Mouse (Mus musculus): ENCODE results near the gene Acot13. TPM values are rescaled to one million over a fixed set of nuclear protein-coding genes. Genes with fewer than 3 reads are reported as not detected.
"Not testable (repeated sequence)": the region's sequence is repeated elsewhere in the genome, so short reads cannot be mapped to it uniquely, and the experiment has no call there.

Gene Acot13
- polyA plus RNA-seq, 1 experiment: 40.5 TPM

- peaks cover 38% of the 10 kb centered on the region for H3K27me3 ChIP-seq (replicated peaks)
- no peaks in the 10 kb centered on the region for H3K36me3 ChIP-seq (replicated peaks; ENCODE audit: low read length)
- no peak overlapping the region for H3K4me3 ChIP-seq (replicated peaks)
- TF ChIP-seq GATA1 (IDR thresholded peaks at IDR 0.05; ENCODE audit: borderline replicate concordance, low read length) (no peak), FLI1 (IDR thresholded peaks at IDR 0.05; ENCODE audit: low read length) (no peak)
- peaks cover 4% of the 10 kb centered on the region for H3K9me3 ChIP-seq
- peaks cover 11% of the 10 kb centered on the region for H3K4me1 ChIP-seq
Measured at GRCm38 (mm10) chr13:24861084-24861483, 29.7 kb upstream of the Acot13 start.

GRCm38 (mm10) chr13:24859115-24859514 lies 27.8 kb upstream of the Acot13 start:
- Histone ChIP-seq H3K4me3 (replicated peaks) (no peak overlapping the region), H3K27me3 (replicated peaks) (peaks cover 38% of the 10 kb centered on the region), H3K4me1 (peaks cover 8% of the 10 kb centered on the region), H3K9me3 (peaks cover 4% of the 10 kb centered on the region), H3K36me3 (replicated peaks; ENCODE audit: low read length) (no peaks in the 10 kb centered on the region)
- no peak for TF ChIP-seq FLI1 (IDR thresholded peaks at IDR 0.05; ENCODE audit: low read length)
- no peak for TF ChIP-seq GATA1 (IDR thresholded peaks at IDR 0.05; ENCODE audit: borderline replicate concordance, low read length)

GRCm38 (mm10) chr13:24852570-24852969 lies 21.2 kb upstream of the Acot13 start:
- no peaks in the 10 kb centered on the region for H3K36me3 ChIP-seq (replicated peaks; ENCODE audit: low read length)
- TF ChIP-seq GATA1 (IDR thresholded peaks at IDR 0.05; ENCODE audit: borderline replicate concordance, low read length): no peak
- no peak for TF ChIP-seq FLI1 (IDR thresholded peaks at IDR 0.05; ENCODE audit: low read length)
- no peak overlapping the region for H3K4me3 ChIP-seq (replicated peaks)
- H3K4me1 ChIP-seq: peaks cover 22% of the 10 kb centered on the region
- H3K9me3 ChIP-seq: no peaks in the 10 kb centered on the region
- H3K27me3 ChIP-seq (replicated peaks): peaks cover 28% of the 10 kb centered on the region

DNA sequence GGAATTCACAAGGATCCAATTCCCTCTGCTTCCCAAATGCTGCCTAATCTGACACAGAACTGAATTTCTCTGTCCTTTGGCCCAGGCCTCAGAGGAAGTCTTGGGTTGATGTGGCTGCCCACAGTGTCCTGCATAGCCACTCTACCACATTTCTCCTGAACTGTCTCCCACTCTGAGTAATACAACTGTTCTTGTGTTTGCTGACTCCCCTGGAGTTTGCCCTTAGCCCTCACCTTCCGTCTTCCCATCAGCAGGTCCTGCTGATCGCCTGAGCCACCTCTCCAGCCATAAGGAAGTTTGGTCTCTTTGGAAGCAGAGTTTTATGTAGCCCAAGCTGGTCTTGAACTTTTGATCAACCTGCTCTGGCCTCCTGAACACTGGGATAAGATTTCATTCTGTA lies 20.6 kb upstream of the Acot13 start:
- Histone ChIP-seq H3K4me3 (replicated peaks) (peak overlapping the region; percentile 21), H3K27me3 (replicated peaks) (peaks cover 23% of the 10 kb centered on the region), H3K36me3 (replicated peaks; ENCODE audit: low read length) (no peaks in the 10 kb centered on the region), H3K4me1 (peaks cover 22% of the 10 kb centered on the region), H3K9me3 (no peaks in the 10 kb centered on the region)
- TF ChIP-seq FLI1 (IDR thresholded peaks at IDR 0.05; ENCODE audit: low read length) (no peak), GATA1 (IDR thresholded peaks at IDR 0.05; ENCODE audit: borderline replicate concordance, low read length) (no peak)

GRCm38 (mm10) chr13:24849318-24849717 lies 18.0 kb upstream of the Acot13 start:
- TF ChIP-seq FLI1 (IDR thresholded peaks at IDR 0.05; ENCODE audit: low read length) (no peak), GATA1 (IDR thresholded peaks at IDR 0.05; ENCODE audit: borderline replicate concordance, low read length) (no peak)
- no peaks in the 10 kb centered on the region for H3K9me3 ChIP-seq
- peaks cover 23% of the 10 kb centered on the region for H3K27me3 ChIP-seq (replicated peaks)
- H3K4me1 ChIP-seq: peaks cover 31% of the 10 kb centered on the region
- H3K36me3 ChIP-seq (replicated peaks; ENCODE audit: low read length): no peaks in the 10 kb centered on the region
- H3K4me3 ChIP-seq (replicated peaks): no peak overlapping the region

GRCm38 (mm10) chr13:24844983-24845955 lies 13.9 kb upstream of the Acot13 start, which contains the start of gene D130043K22Rik:
D130043K22Rik (plus strand) TSS chr13:24845135.
- H3K4me1 ChIP-seq: peaks cover 9% of the 10 kb centered on the region
- no peak for TF ChIP-seq FLI1 (IDR thresholded peaks at IDR 0.05; ENCODE audit: low read length)
- no peak for TF ChIP-seq GATA1 (IDR thresholded peaks at IDR 0.05; ENCODE audit: borderline replicate concordance, low read length)
- no peaks in the 10 kb centered on the region for H3K9me3 ChIP-seq
- peak within 1 kb of the TSS; percentile 88 for H3K4me3 ChIP-seq (replicated peaks)
- peaks cover 17% of the 10 kb centered on the region for H3K36me3 ChIP-seq (replicated peaks; ENCODE audit: low read length)
- peaks cover 22% of the 10 kb centered on the region for H3K27me3 ChIP-seq (replicated peaks)

DNA sequence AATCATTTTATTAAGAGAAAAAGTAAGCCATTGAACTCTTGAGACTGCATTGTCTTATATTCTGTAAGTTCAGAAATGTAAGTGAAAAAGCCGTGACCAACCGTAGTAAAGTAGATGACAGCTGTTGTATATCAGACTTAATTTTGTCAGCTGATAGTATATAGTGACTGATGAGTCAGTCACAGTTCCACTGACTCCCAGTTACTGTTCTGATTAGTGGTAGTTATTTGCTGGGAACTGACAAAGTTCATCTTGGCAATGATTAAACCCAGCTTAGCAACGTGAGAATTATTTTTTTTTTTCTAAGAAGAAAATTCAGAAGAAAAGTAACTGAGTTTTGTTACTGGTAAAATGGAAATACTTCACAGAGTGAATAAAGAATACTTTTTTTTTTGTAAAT lies 10.4 kb upstream of the Acot13 start:
- Histone ChIP-seq H3K4me1 (peaks cover 14% of the 10 kb centered on the region), H3K9me3 (no peaks in the 10 kb centered on the region), H3K27me3 (replicated peaks) (peaks cover 13% of the 10 kb centered on the region), H3K36me3 (replicated peaks; ENCODE audit: low read length) (peaks cover 41% of the 10 kb centered on the region), H3K4me3 (replicated peaks) (no peak overlapping the region)
- TF ChIP-seq FLI1 (IDR thresholded peaks at IDR 0.05; ENCODE audit: low read length): no peak
- TF ChIP-seq GATA1 (IDR thresholded peaks at IDR 0.05; ENCODE audit: borderline replicate concordance, low read length): no peak

DNA sequence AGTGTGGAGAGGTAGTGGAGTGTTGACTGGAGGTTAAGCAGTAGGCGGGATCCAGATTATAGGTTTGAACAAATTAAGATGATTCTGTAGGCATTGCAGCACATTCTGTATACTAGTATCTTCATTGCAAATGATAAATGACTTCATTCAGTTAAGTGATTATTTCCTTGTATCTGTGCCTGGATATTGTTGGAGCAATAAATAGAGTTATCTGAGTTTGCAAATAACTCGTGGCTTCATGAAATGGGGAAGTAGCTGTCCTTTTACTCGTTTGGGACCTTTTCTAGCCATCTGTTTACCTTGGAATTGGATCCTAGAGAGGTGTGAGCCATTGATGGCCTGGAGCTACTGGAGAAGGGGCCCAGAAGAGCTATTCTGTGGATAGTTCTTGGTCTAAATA lies 8.5 kb upstream of the Acot13 start:
- Histone ChIP-seq H3K9me3 (no peaks in the 10 kb centered on the region), H3K27me3 (replicated peaks) (peaks cover 3% of the 10 kb centered on the region), H3K36me3 (replicated peaks; ENCODE audit: low read length) (peaks cover 54% of the 10 kb centered on the region), H3K4me3 (replicated peaks) (no peak overlapping the region), H3K4me1 (peaks cover 7% of the 10 kb centered on the region)
- TF ChIP-seq GATA1 (IDR thresholded peaks at IDR 0.05; ENCODE audit: borderline replicate concordance, low read length) (no peak), FLI1 (IDR thresholded peaks at IDR 0.05; ENCODE audit: low read length) (no peak)

GRCm38 (mm10) chr13:24837765-24838164 lies 6.4 kb upstream of the Acot13 start:
- not testable (repeated sequence) for H3K4me3 ChIP-seq (replicated peaks); H3K9me3 ChIP-seq; H3K27me3 ChIP-seq (replicated peaks)
- H3K4me1 ChIP-seq: peaks cover 19% of the 10 kb centered on the region
- H3K36me3 ChIP-seq (replicated peaks; ENCODE audit: low read length): peaks cover 54% of the 10 kb centered on the region

DNA sequence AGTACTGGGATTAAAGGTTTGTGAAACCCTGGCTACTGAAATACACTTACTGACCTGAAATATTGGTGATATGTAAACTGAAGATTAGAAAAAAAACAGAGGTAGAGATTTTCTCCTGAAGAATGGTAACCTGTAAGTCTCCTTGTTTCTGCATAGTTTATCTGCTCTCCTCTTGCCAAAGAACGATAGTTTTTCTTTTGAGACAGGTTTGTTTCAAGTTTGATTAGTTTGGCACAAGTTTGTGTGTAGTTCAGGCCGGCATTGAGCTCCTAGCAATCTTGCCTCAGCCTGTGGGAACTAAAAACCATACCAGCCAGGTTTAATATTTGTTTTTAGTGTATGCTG lies 1.4 kb upstream of the Acot13 start:
- Histone ChIP-seq H3K27me3 (replicated peaks) (no peaks in the 10 kb centered on the region), H3K36me3 (replicated peaks; ENCODE audit: low read length) (peaks cover 19% of the 10 kb centered on the region), H3K4me1 (peaks cover 29% of the 10 kb centered on the region), H3K9me3 (no peaks in the 10 kb centered on the region), H3K4me3 (replicated peaks) (peak overlapping the region; percentile 99)
- no peak for TF ChIP-seq GATA1 (IDR thresholded peaks at IDR 0.05; ENCODE audit: borderline replicate concordance, low read length)
- no peak for TF ChIP-seq FLI1 (IDR thresholded peaks at IDR 0.05; ENCODE audit: low read length)
